Mouse (Mus musculus): ENCODE measurements around the gene Fkbp10.

DNA sequence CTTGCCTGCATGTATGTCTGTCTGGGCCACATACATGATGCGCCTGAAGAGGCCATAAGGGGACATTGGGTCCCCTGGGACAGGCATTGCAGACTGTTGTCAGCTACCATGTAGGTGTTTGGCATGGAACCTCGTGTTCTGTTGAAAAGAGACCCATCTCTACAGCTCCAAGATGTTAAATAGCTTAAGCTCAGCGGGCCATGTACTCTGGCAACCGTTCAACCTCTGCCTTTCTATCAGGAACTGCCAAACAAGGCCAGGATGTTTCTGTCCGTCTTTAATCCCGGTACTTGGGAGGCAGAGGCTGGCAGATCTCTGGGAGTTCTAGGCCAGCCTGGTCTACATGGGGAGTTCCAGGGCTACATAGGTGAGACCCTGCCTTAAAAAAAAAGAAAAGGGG, 27.1 kb downstream of the Fkbp10 start:
- TF ChIP-seq CTCF (IDR thresholded peaks at IDR 0.05; ENCODE audit: extremely low read depth, insufficient read depth, insufficient read length, insufficient replicate concordance) (no peak), POLR2A (IDR thresholded peaks at IDR 0.05; ENCODE audit: low read depth, low read length) (no peak)

Measured in spleen, adult 2 months (tissue).